Mouse (Mus musculus): ENCODE measurements around the gene Arhgap30. TPM values are rescaled to one million over a fixed set of nuclear protein-coding genes. Genes with fewer than 3 reads are reported as not detected.
A peak's percentile ranks its signal among the peaks of the same experiment; 100 is the strongest.

The Arhgap30 gene
- total RNA-seq, 2 experiments from 2014 or later, result 3.6 to 6.8 TPM

DNA sequence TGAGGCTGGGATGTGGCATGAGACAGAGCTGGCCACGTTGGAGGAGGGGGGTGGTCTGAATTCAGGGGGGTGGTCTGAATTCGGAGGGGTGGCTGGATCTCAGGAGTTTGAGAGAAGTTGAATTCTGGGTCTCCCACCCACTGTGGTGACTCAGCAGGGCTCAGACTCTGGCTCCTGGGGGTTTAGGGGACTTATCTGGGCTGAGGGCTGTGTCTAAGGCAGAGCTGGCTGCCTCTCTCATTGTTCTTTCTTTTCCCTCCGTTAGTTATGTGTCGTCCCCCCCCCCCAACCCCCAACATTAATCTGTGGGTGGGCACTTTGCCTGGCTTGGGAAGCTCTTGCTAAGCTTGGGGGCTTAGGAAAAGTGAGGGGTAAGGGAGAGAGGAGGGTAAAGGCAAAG is 14.8 kb upstream of the Arhgap30 start:
- DNase-seq (ENCODE audit: low spot score in 2 of 2), result no peak

DNA sequence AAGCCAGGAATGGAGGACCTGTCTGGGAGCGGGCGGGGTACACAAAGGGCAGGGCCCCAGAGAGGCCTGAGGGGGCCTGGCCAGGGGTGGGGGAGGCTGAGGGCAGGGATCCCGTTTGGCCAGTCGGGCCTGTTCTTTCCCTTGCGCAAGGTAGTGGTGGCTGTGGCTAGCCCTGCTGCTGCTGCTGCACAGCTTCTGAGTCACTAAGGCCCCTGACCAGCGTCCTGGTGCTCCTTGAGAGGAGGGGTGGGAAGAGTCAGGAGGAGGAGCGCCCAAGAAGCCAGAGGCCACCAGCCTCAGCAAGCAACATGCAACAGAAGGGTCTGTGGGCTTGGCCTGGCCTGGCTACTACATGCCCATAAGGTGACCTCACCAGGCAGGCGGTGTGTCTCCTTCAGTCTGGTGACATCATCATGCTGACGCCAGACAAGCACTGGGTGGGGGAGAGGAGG is 13.1 kb upstream of the Arhgap30 start:
- no peak for DNase-seq (ENCODE audit: low spot score in 2 of 2)

DNA sequence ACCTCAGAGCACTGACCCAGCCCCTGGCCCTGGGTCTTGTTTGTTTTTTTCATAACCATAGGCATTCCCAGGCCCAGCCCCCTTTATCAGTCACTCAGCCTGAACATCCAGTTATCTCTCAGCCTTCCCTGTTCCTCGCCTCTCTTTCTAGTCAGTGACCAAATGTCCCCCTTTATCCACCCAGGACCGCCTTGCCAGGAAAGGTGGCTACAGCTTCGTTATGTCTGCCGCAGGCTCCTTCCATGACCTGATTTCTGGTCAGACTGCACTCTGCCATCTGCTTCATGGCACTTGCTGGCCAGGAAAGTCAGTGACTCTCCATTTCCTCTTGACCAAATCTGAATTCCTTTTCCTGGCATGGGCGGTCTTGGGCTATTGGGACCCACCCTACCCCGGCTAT is 10.5 kb upstream of the Arhgap30 start:
- no peak for DNase-seq (ENCODE audit: low spot score in 2 of 2)

DNA sequence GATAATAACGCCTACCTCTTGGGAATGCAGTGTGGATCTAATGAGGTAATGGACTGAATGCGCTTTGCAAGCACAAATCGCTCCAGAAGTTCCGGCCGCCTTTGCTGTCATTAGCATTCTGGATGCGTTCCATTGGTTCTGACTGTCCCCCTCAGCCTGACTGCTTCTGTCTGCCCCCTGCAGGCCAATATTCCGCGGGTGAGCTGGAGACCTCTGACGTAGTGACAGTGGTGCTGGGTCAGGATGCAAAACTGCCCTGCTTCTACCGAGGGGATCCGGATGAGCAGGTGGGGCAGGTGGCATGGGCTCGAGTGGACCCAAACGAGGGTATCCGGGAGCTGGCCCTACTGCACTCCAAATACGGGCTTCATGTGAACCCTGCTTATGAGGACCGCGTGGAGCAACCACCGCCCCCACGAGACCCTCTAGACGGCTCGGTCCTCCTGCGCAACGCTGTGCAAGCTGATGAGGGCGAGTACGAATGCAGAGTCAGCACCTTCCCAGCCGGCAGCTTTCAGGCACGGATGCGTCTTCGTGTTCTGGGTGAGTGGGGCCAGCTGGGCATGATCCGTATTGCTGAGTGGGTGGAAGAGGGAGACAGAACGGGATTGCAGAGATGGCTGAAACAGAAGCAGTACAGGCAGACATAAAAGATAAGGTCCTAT is 8.7 kb upstream of the Arhgap30 start:
- peak; percentile 63 to 72 for DNase-seq (ENCODE audit: low spot score in 2 of 2)

DNA sequence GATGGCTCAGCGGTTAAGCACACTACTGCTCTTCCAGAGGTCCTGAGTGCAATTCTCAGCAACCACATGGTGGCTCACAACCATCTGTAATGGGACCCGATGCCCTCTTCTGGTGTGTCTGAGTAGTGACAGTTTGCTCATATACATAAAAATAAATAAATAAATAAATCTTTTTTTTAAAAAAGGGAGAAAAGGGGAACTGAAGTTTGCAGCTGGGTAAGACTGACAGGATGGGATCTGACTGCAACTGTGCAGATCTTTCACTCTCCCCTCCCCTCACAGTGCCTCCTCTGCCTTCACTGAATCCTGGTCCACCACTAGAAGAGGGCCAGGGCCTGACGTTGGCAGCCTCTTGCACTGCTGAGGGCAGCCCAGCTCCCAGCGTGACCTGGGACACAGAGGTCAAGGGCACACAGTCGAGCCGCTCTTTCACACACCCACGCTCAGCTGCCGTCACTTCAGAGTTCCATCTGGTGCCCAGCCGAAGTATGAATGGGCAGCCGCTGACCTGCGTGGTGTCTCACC is 6.6 kb upstream of the Arhgap30 start:
- no peak for DNase-seq (ENCODE audit: low spot score in 2 of 2)

DNA sequence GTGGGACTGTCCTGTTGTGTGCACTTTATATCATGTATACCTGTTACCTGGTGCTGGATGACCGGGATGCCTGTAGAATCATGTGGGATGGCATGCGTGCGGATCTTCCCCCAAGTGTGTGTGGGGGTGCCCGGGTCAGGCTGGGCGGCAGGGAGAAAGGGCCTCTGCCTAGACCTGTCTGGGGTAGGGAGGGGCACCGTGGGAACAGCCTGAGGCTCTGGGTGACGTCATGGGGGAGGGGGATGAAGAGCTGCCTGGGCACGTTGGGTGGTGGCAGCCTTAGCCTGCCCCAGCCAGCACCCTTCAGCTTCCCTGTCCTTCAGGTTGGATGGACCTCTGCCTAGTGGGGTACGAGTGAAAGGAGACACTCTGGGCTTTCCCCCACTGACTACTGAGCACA is 4.4 kb upstream of the Arhgap30 start:
- no peak for DNase-seq (ENCODE audit: low spot score in 2 of 2)

DNA sequence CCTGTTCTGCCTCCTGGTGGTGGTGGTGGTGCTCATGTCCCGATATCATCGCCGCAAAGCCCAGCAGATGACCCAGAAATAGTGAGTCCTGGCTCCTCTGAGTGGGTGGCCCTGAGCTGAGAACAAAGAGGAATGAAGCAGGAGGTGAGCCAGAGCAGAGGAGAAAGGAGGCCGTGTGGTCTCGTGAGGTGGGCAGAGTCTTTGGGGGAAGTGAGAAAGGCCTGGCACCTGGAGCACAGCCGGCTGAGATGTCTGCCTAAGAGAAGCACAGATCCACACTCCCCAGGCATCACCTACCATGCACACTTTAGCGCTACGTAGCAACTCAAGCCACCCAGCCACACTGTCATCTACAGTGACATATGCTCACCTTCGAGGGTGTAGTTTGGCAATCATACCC is 3.6 kb upstream of the Arhgap30 start:
- no peak for DNase-seq (ENCODE audit: low spot score in 2 of 2)

DNA sequence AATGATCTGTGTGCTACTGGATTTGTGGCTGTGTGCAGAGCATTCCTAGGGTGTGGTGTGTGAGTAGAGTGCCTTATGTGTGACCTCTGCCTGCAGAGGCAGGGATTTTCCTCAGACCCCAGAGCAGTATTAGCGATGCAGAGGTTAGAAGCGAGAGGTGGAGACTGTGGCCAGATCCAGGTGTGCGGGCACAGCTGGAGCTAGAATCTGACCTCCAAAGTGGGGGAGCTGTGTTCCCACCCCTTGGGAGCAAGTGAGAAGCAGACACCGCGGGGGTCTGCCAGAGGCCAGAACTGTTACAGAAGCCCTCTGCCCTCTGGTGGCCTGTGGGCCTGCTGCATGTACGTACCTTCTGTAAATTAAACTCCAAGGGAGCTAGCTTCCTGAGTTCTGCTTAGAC is 1.7 kb upstream of the Arhgap30 start:
- DNase-seq (ENCODE audit: low spot score in 2 of 2), result no peak

DNA sequence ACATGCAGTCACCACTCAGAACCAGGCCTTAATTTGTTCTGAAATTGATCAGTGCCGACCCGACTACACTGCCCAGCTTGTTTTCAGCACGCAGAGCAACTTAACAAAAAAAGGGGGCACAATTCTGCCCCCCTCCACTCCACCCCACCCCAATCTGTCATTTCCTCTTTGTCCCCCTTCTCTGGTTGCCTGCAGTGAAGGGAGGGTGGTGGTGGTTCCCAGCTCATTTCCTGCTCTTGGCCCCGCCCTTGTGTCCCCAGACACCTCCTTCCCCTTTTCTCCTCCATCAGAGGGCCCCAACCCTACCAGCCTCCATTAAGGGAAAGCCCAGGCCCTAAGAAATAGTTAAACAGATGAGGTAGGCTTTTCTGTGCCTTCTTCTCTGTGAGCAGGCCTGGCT is 1.3 kb downstream of the Arhgap30 start:
- no peak for DNase-seq (ENCODE audit: low spot score in 2 of 2)

DNA sequence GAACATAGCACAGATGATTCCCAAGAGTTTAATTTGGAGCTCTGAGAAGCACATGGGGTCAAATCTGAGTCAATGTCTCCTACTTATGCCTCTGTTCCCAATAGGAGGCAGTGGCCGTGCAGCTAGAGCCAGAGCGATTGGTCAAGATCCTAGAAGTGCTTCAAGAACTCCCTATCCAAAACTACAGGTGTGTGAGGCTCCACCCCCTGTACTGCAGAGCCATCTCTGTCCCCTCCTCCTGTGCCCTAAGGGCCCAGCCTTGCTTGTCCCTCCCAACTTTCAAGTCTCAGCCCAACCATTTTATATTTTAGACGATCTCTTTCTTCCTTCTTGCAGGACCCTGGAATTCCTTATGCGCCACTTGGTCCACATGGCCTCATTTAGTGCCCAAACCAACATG is 13.1 kb downstream of the Arhgap30 start:
- DNase-seq (ENCODE audit: low spot score in 2 of 2), result no peak

DNA sequence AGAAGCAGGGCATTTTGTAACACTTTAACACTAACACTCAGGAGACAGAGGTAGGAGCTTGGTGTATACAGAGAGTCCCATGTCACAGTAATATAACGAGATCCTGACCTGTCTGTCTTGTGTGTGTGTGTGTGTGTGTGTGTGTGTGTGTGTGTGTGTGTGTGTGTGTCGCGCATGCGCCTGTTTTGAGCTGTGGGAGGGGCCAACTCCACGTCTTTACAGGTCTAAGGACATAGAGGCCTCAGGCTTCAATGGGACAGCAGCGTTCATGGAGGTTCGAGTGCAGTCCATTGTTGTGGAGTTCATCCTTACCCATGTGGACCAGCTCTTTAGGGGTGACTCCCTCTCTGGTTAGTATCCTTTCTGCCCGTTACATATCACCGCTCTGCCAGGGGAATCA is 14.2 kb downstream of the Arhgap30 start:
- DNase-seq (ENCODE audit: low spot score in 2 of 2), result no peak

DNA sequence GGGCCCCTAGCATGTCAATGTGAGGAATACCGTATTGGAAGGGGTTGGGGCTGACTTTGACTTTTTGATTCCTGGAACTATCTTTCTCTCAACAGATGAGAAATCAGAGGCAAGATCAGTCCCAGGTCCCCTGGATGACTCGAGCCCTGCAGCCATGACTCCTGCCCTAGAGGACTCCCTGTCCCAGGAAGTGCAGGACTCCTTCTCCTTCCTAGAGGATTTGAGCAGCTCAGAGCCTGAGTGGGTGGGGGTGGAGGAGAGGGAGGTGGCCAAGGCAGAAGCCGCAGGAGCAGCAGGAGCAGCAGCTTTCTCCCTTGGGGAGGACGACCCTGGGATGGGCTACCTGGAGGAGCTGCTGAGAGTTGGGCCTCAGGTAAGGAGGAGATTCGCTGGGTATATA is 18.5 kb downstream of the Arhgap30 start:
- DNase-seq (ENCODE audit: low spot score in 2 of 2), result no peak

DNA sequence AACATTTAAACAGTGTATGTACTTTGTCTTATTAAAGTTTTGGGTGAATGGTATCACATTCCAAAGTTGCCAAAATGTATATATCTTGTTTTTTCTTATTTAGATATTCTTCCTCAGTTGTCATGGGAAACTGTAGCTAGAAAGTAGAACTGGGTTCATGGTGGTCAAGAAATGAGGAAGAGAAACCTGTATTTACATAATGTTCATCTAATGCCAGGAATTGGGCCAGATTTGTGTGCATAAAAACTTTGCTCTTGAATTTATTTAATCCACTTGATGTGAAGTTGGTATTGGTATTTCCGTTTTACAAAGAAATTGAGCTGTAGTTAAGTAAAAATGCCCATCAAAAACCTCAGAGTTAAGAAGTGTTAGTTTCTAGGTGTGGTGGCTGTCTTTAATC is 21.5 kb downstream of the Arhgap30 start:
- DNase-seq (ENCODE audit: low spot score in 2 of 2), result no peak

DNA sequence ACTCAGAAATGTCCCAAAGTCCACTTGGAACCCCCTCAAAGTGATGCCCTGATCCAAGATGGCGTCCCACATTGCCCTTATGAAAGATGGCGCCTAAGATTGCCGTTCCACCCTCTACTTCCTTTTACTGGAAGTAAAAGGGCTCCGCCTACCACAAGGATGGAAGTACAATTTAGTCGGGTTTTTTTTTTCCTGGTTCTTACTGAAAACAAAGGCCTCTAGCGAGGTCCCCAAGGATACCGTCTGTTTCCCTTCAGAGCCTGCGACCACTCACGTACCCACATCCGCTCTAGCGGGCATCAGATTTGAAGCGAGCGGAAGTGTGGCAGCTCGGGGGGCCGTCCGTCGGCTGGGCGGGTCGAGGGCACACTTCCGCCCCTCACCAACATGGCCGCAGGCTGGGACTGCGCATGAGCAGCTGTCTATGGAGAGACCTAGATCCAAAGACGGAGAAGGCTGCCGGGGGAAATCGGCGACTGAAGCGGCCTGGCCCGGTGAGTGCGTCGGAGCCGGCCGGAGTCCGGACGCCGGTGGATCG is 22.3 kb downstream of the Arhgap30 start, which contains the start of gene Usf1:
Gene Usf1, plus strand, starts transcription at position 367 of the 538 bp plus-strand sequence.
- DNase-seq (ENCODE audit: low spot score in 2 of 2), result peak; percentile 87 to 92

DNA sequence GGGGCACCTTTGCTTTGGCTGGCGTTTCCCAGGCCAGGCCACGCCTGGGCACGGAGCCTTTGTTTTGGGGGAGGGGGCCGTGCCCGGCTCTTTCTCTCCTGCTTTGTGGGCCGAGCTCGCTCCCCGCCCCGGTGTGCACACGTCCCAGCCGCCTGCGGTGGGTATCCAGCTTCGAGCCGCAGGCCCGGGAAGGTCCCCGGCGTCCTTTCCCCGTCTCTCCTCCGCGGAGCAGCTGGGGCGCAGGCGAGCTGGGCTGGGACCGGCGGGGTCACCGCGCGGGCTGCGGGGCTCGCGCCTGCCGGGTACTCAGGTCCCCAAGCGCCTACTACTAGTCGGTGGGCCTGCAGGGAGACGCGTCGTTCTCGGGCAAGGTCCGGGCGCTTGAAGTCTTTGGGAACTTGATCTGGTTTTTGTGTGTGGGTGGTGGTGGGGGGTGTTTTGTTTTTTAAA is 22.8 kb downstream of the Arhgap30 start:
- no peak for DNase-seq (ENCODE audit: low spot score in 2 of 2)

DNA sequence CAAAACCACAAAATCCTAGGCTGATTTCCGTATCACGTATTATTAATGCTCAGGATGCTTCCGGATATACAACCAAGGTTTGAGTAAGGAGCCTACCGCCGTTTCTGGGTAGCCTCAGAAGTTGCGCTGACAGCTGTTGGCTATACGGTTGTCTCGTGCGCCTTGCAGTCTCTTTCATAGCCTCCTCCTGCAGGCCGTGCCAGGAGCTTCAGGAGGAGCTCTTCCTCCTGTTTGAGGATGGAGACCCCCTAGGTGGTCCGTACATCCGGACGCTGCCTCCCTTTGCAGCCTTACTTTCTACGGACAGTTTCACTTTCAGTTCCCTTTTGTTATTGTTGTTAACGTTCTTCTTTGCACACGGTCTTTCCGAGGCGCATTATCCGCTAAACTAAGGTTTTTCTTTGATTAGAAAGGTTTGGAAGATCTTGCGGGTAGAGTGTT is 23.3 kb downstream of the Arhgap30 start:
- peak in 1 of 2 experiments; percentile 23 for DNase-seq (ENCODE audit: low spot score in 2 of 2)

DNA sequence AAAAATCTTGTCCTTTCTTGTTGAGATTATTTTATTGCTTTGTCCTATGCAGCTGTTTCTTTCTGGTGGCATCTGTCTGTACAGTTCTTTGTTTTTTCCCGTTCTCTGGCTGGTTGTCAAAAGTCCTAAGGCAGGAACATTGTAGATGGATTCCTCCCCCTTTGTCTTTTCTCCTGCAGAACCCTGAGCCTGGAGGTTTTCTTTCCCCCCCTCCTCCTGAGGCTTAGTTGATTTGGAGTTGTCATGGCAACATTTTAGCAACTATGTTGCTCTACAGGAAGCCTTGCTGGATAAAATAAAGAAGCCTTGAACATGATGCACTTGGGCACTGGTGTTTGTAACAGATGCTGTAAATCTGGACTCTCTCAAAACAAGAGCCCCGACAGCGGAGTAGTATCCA is 23.7 kb downstream of the Arhgap30 start:
- no peak for DNase-seq (ENCODE audit: low spot score in 2 of 2)

DNA sequence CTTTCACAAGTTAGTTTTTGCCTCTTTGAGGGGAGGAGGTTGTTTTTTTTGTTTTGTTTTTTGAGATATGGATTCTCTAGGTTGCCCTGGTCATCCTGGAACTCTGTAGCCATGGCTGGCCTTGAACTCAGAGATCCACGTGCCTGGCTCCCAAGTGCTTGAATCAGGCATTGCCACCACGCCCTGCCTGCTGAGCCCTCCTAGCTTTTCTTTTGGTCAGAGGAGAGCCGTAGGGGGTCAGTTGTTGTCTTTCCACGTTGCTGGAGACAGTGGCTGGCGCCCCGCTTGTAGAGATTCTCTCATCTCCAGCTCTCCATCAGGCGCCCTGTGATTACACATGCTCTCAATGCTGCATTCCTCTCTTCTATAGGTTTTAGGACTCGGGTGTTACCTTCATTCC is 24.9 kb downstream of the Arhgap30 start:
- no peak for DNase-seq (ENCODE audit: low spot score in 2 of 2)

DNA sequence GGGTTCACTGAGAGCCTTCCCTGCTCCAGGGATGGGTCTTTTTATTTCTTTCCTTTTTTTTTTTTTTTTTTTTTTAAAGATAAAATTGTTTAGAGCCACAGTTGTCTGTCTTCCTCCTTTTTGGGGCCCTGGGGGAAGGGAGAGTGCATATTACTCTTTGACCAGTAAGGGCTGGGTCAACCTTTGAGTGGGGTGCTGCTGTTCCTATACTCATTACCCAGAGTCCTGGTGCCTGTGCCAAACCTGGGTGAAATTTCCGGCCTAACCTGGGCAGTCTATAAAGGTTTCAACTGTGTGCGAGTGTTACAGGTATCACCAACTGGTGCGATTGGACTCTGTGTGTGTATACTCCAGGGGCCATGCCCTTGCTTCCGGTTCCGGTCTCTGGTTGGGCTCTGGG is 29.9 kb downstream of the Arhgap30 start, which contains the start of gene Tstd1:
Gene Tstd1, plus strand, starts transcription at position 213 of the 400 bp plus-strand sequence.
- DNase-seq (ENCODE audit: low spot score in 2 of 2), result no peak

DNA sequence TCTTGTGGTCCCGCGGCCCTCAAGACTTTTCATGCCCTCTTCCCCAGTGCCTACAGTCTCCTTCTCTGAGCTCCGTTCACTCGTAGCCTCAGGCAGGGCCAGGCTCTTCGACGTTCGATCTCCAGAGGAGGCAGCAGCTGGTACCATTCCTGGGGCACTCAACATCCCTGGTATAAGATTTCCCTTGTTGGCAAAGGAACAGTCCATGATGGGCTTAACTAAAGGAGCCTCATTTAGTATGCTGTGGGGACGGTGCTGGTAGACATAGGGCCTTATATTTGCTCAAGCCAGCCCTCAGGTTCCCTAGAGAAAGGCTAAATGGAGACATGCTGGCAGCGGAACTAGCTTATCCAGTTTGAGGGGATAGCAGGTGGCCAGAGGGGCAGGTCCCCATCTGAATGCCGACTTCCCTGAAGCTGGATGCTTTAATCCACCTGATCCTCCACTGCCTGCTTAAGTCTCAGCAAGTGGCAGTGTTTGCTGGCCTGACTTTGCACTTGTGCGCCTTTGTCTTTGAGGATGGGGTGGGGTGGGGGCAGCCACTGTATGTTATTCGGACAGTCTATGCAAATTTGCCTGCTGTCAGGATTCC is 30.6 kb downstream of the Arhgap30 start:
- no peak for DNase-seq (ENCODE audit: low spot score in 2 of 2)

DNA sequence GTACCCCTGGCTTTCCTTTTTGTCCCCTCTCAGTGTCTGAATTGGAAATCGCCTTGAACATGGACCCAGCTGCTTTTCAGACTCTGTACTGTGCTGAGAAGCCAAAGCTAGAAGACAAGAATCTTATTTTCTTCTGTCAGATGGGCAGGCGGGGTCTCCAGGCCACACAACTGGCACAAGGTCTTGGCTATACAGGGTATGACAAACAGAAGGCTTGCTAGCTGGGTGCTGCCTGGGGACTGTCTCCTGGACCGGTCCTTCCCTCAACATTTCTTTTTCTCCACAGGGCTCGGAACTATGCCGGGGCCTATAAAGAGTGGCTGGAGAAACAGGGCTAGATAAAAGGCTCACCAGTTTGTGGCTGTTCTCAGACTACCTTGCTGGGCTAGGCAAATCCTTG is 31.2 kb downstream of the Arhgap30 start:
- DNase-seq (ENCODE audit: low spot score in 2 of 2), result no peak

DNA sequence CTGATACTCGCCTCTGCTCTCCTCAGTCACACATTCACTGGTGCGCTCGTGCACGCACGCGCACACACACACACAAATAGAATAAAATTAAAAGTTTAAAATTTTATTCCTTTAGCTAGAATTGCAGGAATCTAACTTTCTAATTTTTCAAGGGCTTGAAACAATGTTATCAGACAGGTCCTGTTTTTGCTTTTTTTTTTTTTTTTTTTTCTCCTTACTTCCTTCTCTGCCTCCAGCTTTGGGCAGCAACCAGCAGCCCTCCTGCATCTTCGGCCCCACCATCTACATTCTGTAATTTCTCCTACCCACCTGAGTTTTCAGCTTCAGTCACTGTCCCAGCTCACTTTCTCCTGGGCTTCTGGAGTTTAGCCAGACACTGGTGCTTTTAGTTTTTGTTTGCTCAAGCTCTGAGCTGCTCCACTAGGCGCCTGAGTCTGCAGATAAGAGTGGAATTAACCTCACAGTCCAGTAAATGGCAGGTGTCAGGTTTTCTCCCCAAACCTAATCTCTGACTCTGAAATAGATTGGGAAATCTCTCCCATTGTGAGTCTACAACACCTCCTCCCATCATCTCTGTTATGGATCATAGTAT is 33.8 kb downstream of the Arhgap30 start:
- no peak for DNase-seq (ENCODE audit: low spot score in 2 of 2)
